Mouse (Mus musculus): ENCODE measurements around the gene Tstd2. TPM values are rescaled to one million over a fixed set of nuclear protein-coding genes. Genes with fewer than 3 reads are reported as not detected.

Tstd2 gene
- polyA plus RNA-seq, 1 experiment from 2014 or later: 47.4 TPM

- no peak overlapping the region for H3K4me2 ChIP-seq (replicated peaks)
- H3K36me3 ChIP-seq: peaks cover 84% of the 10 kb centered on the region
- no peak overlapping the region for H3K27ac ChIP-seq
- no peaks in the 10 kb centered on the region for H3K9me3 ChIP-seq
- no peaks in the 10 kb centered on the region for H3K27me3 ChIP-seq
- 96% methylated on average over 12 of the region's 12 CpGs for WGBS
- H3K4me3 ChIP-seq (replicated peaks): no peak overlapping the region
- no peaks in the 10 kb centered on the region for H3K4me1 ChIP-seq (replicated peaks)
- H3K9ac ChIP-seq (replicated peaks): no peak overlapping the region
- ATAC-seq: no peak
Measured at GRCm38 (mm10) chr4:46151903-46152544, 13.5 kb upstream of the Tstd2 start.

GRCm38 (mm10) chr4:46146881-46147280 is 8.4 kb upstream of the Tstd2 start:
- Histone ChIP-seq H3K4me1 (replicated peaks) (no peaks in the 10 kb centered on the region), H3K9me3 (no peaks in the 10 kb centered on the region), H3K27ac (no peak overlapping the region), H3K4me2 (replicated peaks) (no peak overlapping the region), H3K27me3 (no peaks in the 10 kb centered on the region), H3K4me3 (replicated peaks) (no peak overlapping the region), H3K36me3 (peaks cover 45% of the 10 kb centered on the region), H3K9ac (replicated peaks) (no peak overlapping the region)
- WGBS: 83% methylated on average over 1 of the region's 1 CpGs
- ATAC-seq: no peak

GRCm38 (mm10) chr4:46144323-46144722 is 5.8 kb upstream of the Tstd2 start:
- ATAC-seq: no peak
- Histone ChIP-seq H3K9ac (replicated peaks) (no peak overlapping the region), H3K27ac (no peak overlapping the region), H3K36me3 (peaks cover 24% of the 10 kb centered on the region), H3K4me1 (replicated peaks) (peaks cover 20% of the 10 kb centered on the region), H3K4me2 (replicated peaks) (no peak overlapping the region), H3K9me3 (no peaks in the 10 kb centered on the region), H3K4me3 (replicated peaks) (no peak overlapping the region), H3K27me3 (no peaks in the 10 kb centered on the region)
- WGBS: 80% methylated on average over 3 of the region's 3 CpGs

GRCm38 (mm10) chr4:46137629-46138286 is 736 bp downstream of the Tstd2 start:
- 8% methylated on average over 17 of the region's 17 CpGs for WGBS
- peak overlapping the region; percentile 98 for H3K27ac ChIP-seq
- H3K4me1 ChIP-seq (replicated peaks): peaks cover 33% of the 10 kb centered on the region
- peak overlapping the region; percentile 99 for H3K9ac ChIP-seq (replicated peaks)
- H3K9me3 ChIP-seq: no peaks in the 10 kb centered on the region
- peaks cover 23% of the 10 kb centered on the region for H3K36me3 ChIP-seq
- H3K4me3 ChIP-seq (replicated peaks): peak overlapping the region; percentile 99
- no peaks in the 10 kb centered on the region for H3K27me3 ChIP-seq
- peak; percentile 89 for ATAC-seq
- peak overlapping the region; percentile 67 for H3K4me2 ChIP-seq (replicated peaks)

- 89% methylated on average over 6 of the region's 6 CpGs for WGBS
Measured at GRCm38 (mm10) chr4:46131791-46132190, 6.7 kb downstream of the Tstd2 start.

GRCm38 (mm10) chr4:46130221-46130620 is 8.3 kb downstream of the Tstd2 start:
- H3K4me2 ChIP-seq (replicated peaks): no peak overlapping the region
- H3K4me3 ChIP-seq (replicated peaks): no peak overlapping the region
- no peak overlapping the region for H3K9ac ChIP-seq (replicated peaks)
- H3K4me1 ChIP-seq (replicated peaks): no peaks in the 10 kb centered on the region
- H3K9me3 ChIP-seq: no peaks in the 10 kb centered on the region
- no peaks in the 10 kb centered on the region for H3K27me3 ChIP-seq
- H3K36me3 ChIP-seq: peaks cover 80% of the 10 kb centered on the region
- 74% methylated on average over 3 of the region's 3 CpGs for WGBS
- ATAC-seq: no peak
- no peak overlapping the region for H3K27ac ChIP-seq

More at GRCm38 (mm10) chr4:46131791-46132190, 6.7 kb downstream of the Tstd2 start:
- Histone ChIP-seq H3K36me3 (peaks cover 73% of the 10 kb centered on the region), H3K27me3 (no peaks in the 10 kb centered on the region), H3K4me3 (replicated peaks) (no peak overlapping the region), H3K4me2 (replicated peaks) (no peak overlapping the region), H3K9me3 (no peaks in the 10 kb centered on the region), H3K4me1 (replicated peaks) (peaks cover 3% of the 10 kb centered on the region), H3K27ac (no peak overlapping the region), H3K9ac (replicated peaks) (no peak overlapping the region)
- ATAC-seq: no peak

GRCm38 (mm10) chr4:46129311-46130004 is 9.0 kb downstream of the Tstd2 start:
- 80% methylated on average over 8 of the region's 8 CpGs for WGBS
- Histone ChIP-seq H3K4me1 (replicated peaks) (no peaks in the 10 kb centered on the region), H3K27me3 (no peaks in the 10 kb centered on the region), H3K9ac (replicated peaks) (no peak overlapping the region), H3K36me3 (peaks cover 80% of the 10 kb centered on the region), H3K9me3 (no peaks in the 10 kb centered on the region), H3K4me3 (replicated peaks) (no peak overlapping the region), H3K27ac (no peak overlapping the region), H3K4me2 (replicated peaks) (no peak overlapping the region)
- ATAC-seq: no peak

GRCm38 (mm10) chr4:46126541-46126940 is 12.0 kb downstream of the Tstd2 start:
- Histone ChIP-seq H3K27ac (no peak overlapping the region), H3K36me3 (peaks cover 83% of the 10 kb centered on the region)
- ATAC-seq: no peak

GRCm38 (mm10) chr4:46123358-46123757 is 15.1 kb downstream of the Tstd2 start:
- no peaks in the 10 kb centered on the region for H3K27me3 ChIP-seq

More at GRCm38 (mm10) chr4:46126541-46126940, 12.0 kb downstream of the Tstd2 start:
- no peaks in the 10 kb centered on the region for H3K9me3 ChIP-seq
- no peak overlapping the region for H3K4me3 ChIP-seq (replicated peaks)
- H3K4me2 ChIP-seq (replicated peaks): no peak overlapping the region
- H3K4me1 ChIP-seq (replicated peaks): no peaks in the 10 kb centered on the region
- H3K27me3 ChIP-seq: no peaks in the 10 kb centered on the region
- H3K9ac ChIP-seq (replicated peaks): no peak overlapping the region
- 44% methylated on average over 2 of the region's 2 CpGs for WGBS

GRCm38 (mm10) chr4:46120767-46121166 is 17.7 kb downstream of the Tstd2 start:
- Histone ChIP-seq H3K4me1 (replicated peaks) (no peaks in the 10 kb centered on the region), H3K27me3 (no peaks in the 10 kb centered on the region), H3K9ac (replicated peaks) (no peak overlapping the region), H3K9me3 (no peaks in the 10 kb centered on the region), H3K27ac (no peak overlapping the region), H3K36me3 (peaks cover 97% of the 10 kb centered on the region), H3K4me3 (replicated peaks) (no peak overlapping the region), H3K4me2 (replicated peaks) (no peak overlapping the region)
- ATAC-seq: no peak
- 92% methylated on average over 3 of the region's 3 CpGs for WGBS

More at GRCm38 (mm10) chr4:46123358-46123757, 15.1 kb downstream of the Tstd2 start:
- no peaks in the 10 kb centered on the region for H3K4me1 ChIP-seq (replicated peaks)
- H3K4me3 ChIP-seq (replicated peaks): no peak overlapping the region
- H3K27ac ChIP-seq: no peak overlapping the region
- no peak overlapping the region for H3K4me2 ChIP-seq (replicated peaks)
- peaks cover 87% of the 10 kb centered on the region for H3K36me3 ChIP-seq
- H3K9me3 ChIP-seq: no peaks in the 10 kb centered on the region
- H3K9ac ChIP-seq (replicated peaks): no peak overlapping the region
- WGBS: 92% methylated on average over 6 of the region's 6 CpGs
- no peak for ATAC-seq

- H3K9me3 ChIP-seq: no peaks in the 10 kb centered on the region
- H3K27me3 ChIP-seq: no peaks in the 10 kb centered on the region
- H3K4me2 ChIP-seq (replicated peaks): no peak overlapping the region
- no peak overlapping the region for H3K27ac ChIP-seq
- no peak overlapping the region for H3K9ac ChIP-seq (replicated peaks)
- no peaks in the 10 kb centered on the region for H3K4me1 ChIP-seq (replicated peaks)
- WGBS: 91% methylated on average over 14 of the region's 14 CpGs
- ATAC-seq: no peak
- peaks cover 96% of the 10 kb centered on the region for H3K36me3 ChIP-seq
- H3K4me3 ChIP-seq (replicated peaks): no peak overlapping the region
Measured at GRCm38 (mm10) chr4:46119514-46120094, 18.9 kb downstream of the Tstd2 start.

GRCm38 (mm10) chr4:46117536-46117935 is 21.0 kb downstream of the Tstd2 start:
- Histone ChIP-seq H3K27me3 (no peaks in the 10 kb centered on the region), H3K4me2 (replicated peaks) (no peak overlapping the region), H3K4me1 (replicated peaks) (no peaks in the 10 kb centered on the region), H3K36me3 (peaks cover 92% of the 10 kb centered on the region), H3K4me3 (replicated peaks) (no peak overlapping the region), H3K9me3 (no peaks in the 10 kb centered on the region), H3K9ac (replicated peaks) (no peak overlapping the region), H3K27ac (no peak overlapping the region)
- WGBS: 97% methylated on average over 4 of the region's 4 CpGs
- no peak for ATAC-seq
